Mouse (Mus musculus) liver, adult (tissue): Measurements from ENCODE around the gene Tmem88.

Experiments
- GATA4 ChIP-seq: IDR thresholded peaks from 2 replicates; pipeline ENCODE4 v1.6.1; 2014; ENCODE audit warnings: mild to moderate bottlenecking, low read length; ENCODE audit not compliant: insufficient replicate concordance

The Tmem88 gene

GRCm38 (mm10) chr11:69366855-69367615 lies 31.0 kb downstream of the Tmem88 start:
- no peak for TF ChIP-seq GATA4

GRCm38 (mm10) chr11:69366157-69366854 lies 31.7 kb downstream of the Tmem88 start:
- TF ChIP-seq GATA4 = peak; percentile 93

GRCm38 (mm10) chr11:69365722-69366121 lies 32.3 kb downstream of the Tmem88 start:
- no peak for TF ChIP-seq GATA4

GRCm38 (mm10) chr11:69364910-69365309 lies 33.1 kb downstream of the Tmem88 start:
- no peak for TF ChIP-seq GATA4

GRCm38 (mm10) chr11:69364376-69364775 lies 33.7 kb downstream of the Tmem88 start:
- no peak for TF ChIP-seq GATA4

GRCm38 (mm10) chr11:69362479-69362878 lies 35.6 kb downstream of the Tmem88 start:
- TF ChIP-seq GATA4 = no peak

GRCm38 (mm10) chr11:69362021-69362420 lies 36.0 kb downstream of the Tmem88 start:
- TF ChIP-seq GATA4 = no peak

GRCm38 (mm10) chr11:69357690-69358089 lies 40.3 kb downstream of the Tmem88 start:
- no peak for TF ChIP-seq GATA4

GRCm38 (mm10) chr11:69356544-69356943 lies 41.5 kb downstream of the Tmem88 start:
- TF ChIP-seq GATA4 = no peak
